Mouse (Mus musculus) frontal cortex, adult 2 months (tissue): ENCODE data around the gene Mmgt2. TPM values are rescaled to one million over a fixed set of nuclear protein-coding genes. Genes with fewer than 3 reads are reported as not detected.
A peak's percentile ranks its signal among the peaks of the same experiment; 100 is the strongest.

Source experiments
- DNase-seq, 2 experiments: peaks; one replicate each; pipeline ENCODE4 v3.0.0; 2022; ENCODE audit warnings: low spot score in 1 of 2; ENCODE audit errors: extremely low spot score in 1 of 2
- polyA plus RNA-seq: library from polyadenylated mRNA; depleted of rRNA; stranded (reverse); fragments of >200 nt; gene quantifications from 2 replicates; pipeline ENCODE4 v1.2.3, GENCODE M21; 2012

Gene Mmgt2
- polyA plus RNA-seq, 1 experiment: 44.4 TPM

GRCm38 (mm10) chr11:62615456-62615855, 33.0 kb upstream of the Mmgt2 start:
- DNase-seq: no peak

GRCm38 (mm10) chr11:62621079-62621478, 27.4 kb upstream of the Mmgt2 start:
- no peak for DNase-seq

- no peak for DNase-seq
Observed at GRCm38 (mm10) chr11:62621586-62622283, 26.7 kb upstream of the Mmgt2 start.

- DNase-seq: no peak
Observed at GRCm38 (mm10) chr11:62622850-62623249, 25.6 kb upstream of the Mmgt2 start.

- peak in 1 of 2 experiments; percentile 69 for DNase-seq
Observed at GRCm38 (mm10) chr11:62624341-62625291, 23.8 kb upstream of the Mmgt2 start.

GRCm38 (mm10) chr11:62629352-62630224, 18.9 kb upstream of the Mmgt2 start:
- DNase-seq: no peak

- DNase-seq: no peak
Observed at GRCm38 (mm10) chr11:62630225-62630821, 18.1 kb upstream of the Mmgt2 start.

- DNase-seq: no peak
Observed at GRCm38 (mm10) chr11:62631138-62631537, 17.3 kb upstream of the Mmgt2 start.

GRCm38 (mm10) chr11:62635406-62635805, 13.1 kb upstream of the Mmgt2 start:
- no peak for DNase-seq

GRCm38 (mm10) chr11:62636105-62636839, 12.2 kb upstream of the Mmgt2 start:
- DNase-seq: no peak

GRCm38 (mm10) chr11:62636840-62637221, 11.6 kb upstream of the Mmgt2 start:
- peak; percentile 79 to 83 for DNase-seq

- DNase-seq: no peak
Observed at GRCm38 (mm10) chr11:62637401-62637800, 11.1 kb upstream of the Mmgt2 start.

GRCm38 (mm10) chr11:62637806-62638205, 10.7 kb upstream of the Mmgt2 start:
- DNase-seq: no peak

- no peak for DNase-seq
Observed at GRCm38 (mm10) chr11:62638402-62638801, 10.1 kb upstream of the Mmgt2 start.

GRCm38 (mm10) chr11:62640378-62640777, 8.1 kb upstream of the Mmgt2 start:
- no peak for DNase-seq

- no peak for DNase-seq
Observed at GRCm38 (mm10) chr11:62642023-62642844, 6.2 kb upstream of the Mmgt2 start.

- DNase-seq: no peak
Observed at GRCm38 (mm10) chr11:62643011-62643631, 5.3 kb upstream of the Mmgt2 start.

- DNase-seq: no peak
Observed at GRCm38 (mm10) chr11:62643681-62644363, 4.6 kb upstream of the Mmgt2 start.
